Mouse (Mus musculus) MEL (cell line): ENCODE measurements at regions not wholly inside any gene's neighbourhood (a gene's known extent, or its start where the extent isn't known, plus 50 kb on each side); places are given as distances from the start of the nearest gene placed in this dataset.

Experiments used
- DNase-seq: peaks from one replicate; pipeline ENCODE4 v3.0.0; 2011; ENCODE audit warnings: low read depth, low spot score
- H3K27ac ChIP-seq: 2 replicates; pipeline ENCODE4 v1.5.1; 2012; ENCODE audit warnings: low read depth, mild to moderate bottlenecking, control low read depth, low read length, moderate library complexity; ENCODE audit not compliant: control insufficient read depth
- H3K27me3 ChIP-seq, 2 experiments: fragments of 150-350 bp in 1 of 2; sonication (generic) in 1 of 2; 2 replicates each; pipeline ENCODE4 v1.6.1; 2012; ENCODE audit warnings: low read length in 2 of 2, mild to moderate bottlenecking in 2 of 2, improper control_type of control experiment in 1 of 2, moderate library complexity in 1 of 2; ENCODE audit not compliant: insufficient read depth in 2 of 2, control insufficient read depth in 1 of 2
- H3K36me3 ChIP-seq, 2 experiments: 2 replicates each; pipeline ENCODE4 v1.6.1; 2012 to 2014; ENCODE audit warnings: low read length in 2 of 2, improper control_type of control experiment in 1 of 2, inconsistent platforms in 1 of 2, mild to moderate bottlenecking in 1 of 2; ENCODE audit not compliant: insufficient read depth in 2 of 2, control insufficient read depth in 1 of 2
- H3K4me1 ChIP-seq, 2 experiments: fragments of 150-350 bp in 1 of 2; sonication (generic) in 1 of 2; 2 replicates each; pipeline ENCODE4 v1.6.1; 2012; ENCODE audit warnings: low read length in 2 of 2, improper control_type of control experiment in 1 of 2, mild to moderate bottlenecking in 1 of 2; ENCODE audit not compliant: insufficient read depth in 2 of 2, control insufficient read depth in 1 of 2
- H3K4me3 ChIP-seq, 2 experiments: fragments of 150-350 bp in 1 of 2; sonication (generic) in 1 of 2; 2 replicates each; pipeline ENCODE4 v1.5.1; 2012; ENCODE audit warnings: low read depth in 2 of 2, low read length in 2 of 2, mild to moderate bottlenecking in 2 of 2, moderate library complexity in 2 of 2, control low read depth in 1 of 2, improper control_type of control experiment in 1 of 2; ENCODE audit not compliant: control insufficient read depth in 1 of 2, insufficient read depth in 1 of 2
- H3K79me2 ChIP-seq: 2 replicates; pipeline ENCODE4 v1.6.1; 2012; ENCODE audit warnings: mild to moderate bottlenecking, low read length, moderate library complexity; ENCODE audit not compliant: control insufficient read depth, poor library complexity, insufficient read depth
- H3K9ac ChIP-seq: 2 replicates; pipeline ENCODE4 v1.6.1; 2012; ENCODE audit warnings: low read depth, mild to moderate bottlenecking, control low read depth, low read length, moderate library complexity; ENCODE audit not compliant: control insufficient read depth, poor library complexity, severe bottlenecking
- H3K9me3 ChIP-seq: fragments of 150-350 bp; sonication (generic); replicated peaks from 2 replicates; pipeline ENCODE4 v1.6.1; 2012; ENCODE audit warnings: mild to moderate bottlenecking, low read length, improper control_type of control experiment, moderate library complexity; ENCODE audit not compliant: insufficient read depth
- CTCF ChIP-seq, 3 experiments: IDR thresholded peaks in 2 of 3; conservative IDR thresholded peaks in 1 of 3; 2 replicates each; pipeline ENCODE4 v1.5.1; 2011 to 2012; ENCODE audit warnings: low read length in 3 of 3, low read depth in 2 of 3, mild to moderate bottlenecking in 2 of 3, improper control_type of control experiment in 1 of 3, inconsistent platforms in 1 of 3, mixed read lengths in 1 of 3, moderate library complexity in 1 of 3; ENCODE audit not compliant: control insufficient read depth in 1 of 3, insufficient read depth in 1 of 3, poor library complexity in 1 of 3, severe bottlenecking in 1 of 3
- E2F4 ChIP-seq: IDR thresholded peaks from 2 replicates; pipeline ENCODE4 v1.6.1; 2011; ENCODE audit warnings: low read depth, low read length, improper control_type of control experiment, borderline replicate concordance
- EP300 ChIP-seq, 2 experiments: IDR thresholded peaks; 2 replicates each; pipeline ENCODE4 v1.6.1; 2011; ENCODE audit warnings: improper control_type of control experiment in 2 of 2, low read length in 2 of 2, low read depth in 1 of 2, mild to moderate bottlenecking in 1 of 2
- ETS1 ChIP-seq: IDR thresholded peaks from 2 replicates; pipeline ENCODE4 v1.6.1; 2012; ENCODE audit warnings: low read depth, mild to moderate bottlenecking, inconsistent platforms, low read length, improper control_type of control experiment, moderate library complexity
- GATA1 ChIP-seq: IDR thresholded peaks from 2 replicates; pipeline ENCODE4 v1.6.1; 2011; ENCODE audit warnings: low read depth, low read length, improper control_type of control experiment
- MEF2A ChIP-seq: IDR thresholded peaks from 2 replicates; pipeline ENCODE4 v1.6.1; 2014; ENCODE audit warnings: low read depth, mild to moderate bottlenecking, inconsistent platforms, low read length, improper control_type of control experiment; ENCODE audit not compliant: poor library complexity, insufficient replicate concordance, severe bottlenecking; ENCODE audit errors: extremely low read depth
- POLR2AphosphoS2 ChIP-seq: IDR thresholded peaks from 2 replicates; pipeline ENCODE4 v1.6.1; 2011; ENCODE audit warnings: low read length, improper control_type of control experiment
- RAD21 ChIP-seq: IDR thresholded peaks from 2 replicates; pipeline ENCODE4 v1.6.1; 2011; ENCODE audit warnings: mild to moderate bottlenecking, low read depth, low read length, improper control_type of control experiment
- RCOR1 ChIP-seq: IDR thresholded peaks from 2 replicates; pipeline ENCODE4 v1.6.1; 2012; ENCODE audit warnings: low read depth, mild to moderate bottlenecking, inconsistent platforms, low read length, improper control_type of control experiment
- SMC3 ChIP-seq: IDR thresholded peaks from 2 replicates; pipeline ENCODE4 v1.6.1; 2011; ENCODE audit warnings: low read depth, low read length, improper control_type of control experiment
- TBP ChIP-seq: IDR thresholded peaks from 2 replicates; pipeline ENCODE4 v1.8.0; 2011; ENCODE audit warnings: low read depth, low read length, improper control_type of control experiment
- UBTF ChIP-seq: IDR thresholded peaks from 2 replicates; pipeline ENCODE4 v1.6.1; 2012; ENCODE audit warnings: low read depth, mild to moderate bottlenecking, inconsistent platforms, low read length, improper control_type of control experiment, moderate library complexity, borderline replicate concordance; ENCODE audit not compliant: insufficient read depth
- USF2 ChIP-seq, 2 experiments: IDR thresholded peaks; 2 replicates each; pipeline ENCODE4 v1.6.1; 2011 to 2012; ENCODE audit warnings: improper control_type of control experiment in 2 of 2, low read length in 2 of 2, borderline replicate concordance in 1 of 2, inconsistent platforms in 1 of 2, low read depth in 1 of 2, mild to moderate bottlenecking in 1 of 2; ENCODE audit not compliant: insufficient read depth in 1 of 2
- ZC3H11A ChIP-seq: IDR thresholded peaks from 2 replicates; pipeline ENCODE4 v1.6.1; 2012; ENCODE audit warnings: low read depth, mild to moderate bottlenecking, inconsistent platforms, low read length, improper control_type of control experiment
- ZNF384 ChIP-seq: IDR thresholded peaks from 2 replicates; pipeline ENCODE4 v1.6.1; 2012; ENCODE audit warnings: low read depth, mild to moderate bottlenecking, inconsistent platforms, low read length, improper control_type of control experiment

DNA sequence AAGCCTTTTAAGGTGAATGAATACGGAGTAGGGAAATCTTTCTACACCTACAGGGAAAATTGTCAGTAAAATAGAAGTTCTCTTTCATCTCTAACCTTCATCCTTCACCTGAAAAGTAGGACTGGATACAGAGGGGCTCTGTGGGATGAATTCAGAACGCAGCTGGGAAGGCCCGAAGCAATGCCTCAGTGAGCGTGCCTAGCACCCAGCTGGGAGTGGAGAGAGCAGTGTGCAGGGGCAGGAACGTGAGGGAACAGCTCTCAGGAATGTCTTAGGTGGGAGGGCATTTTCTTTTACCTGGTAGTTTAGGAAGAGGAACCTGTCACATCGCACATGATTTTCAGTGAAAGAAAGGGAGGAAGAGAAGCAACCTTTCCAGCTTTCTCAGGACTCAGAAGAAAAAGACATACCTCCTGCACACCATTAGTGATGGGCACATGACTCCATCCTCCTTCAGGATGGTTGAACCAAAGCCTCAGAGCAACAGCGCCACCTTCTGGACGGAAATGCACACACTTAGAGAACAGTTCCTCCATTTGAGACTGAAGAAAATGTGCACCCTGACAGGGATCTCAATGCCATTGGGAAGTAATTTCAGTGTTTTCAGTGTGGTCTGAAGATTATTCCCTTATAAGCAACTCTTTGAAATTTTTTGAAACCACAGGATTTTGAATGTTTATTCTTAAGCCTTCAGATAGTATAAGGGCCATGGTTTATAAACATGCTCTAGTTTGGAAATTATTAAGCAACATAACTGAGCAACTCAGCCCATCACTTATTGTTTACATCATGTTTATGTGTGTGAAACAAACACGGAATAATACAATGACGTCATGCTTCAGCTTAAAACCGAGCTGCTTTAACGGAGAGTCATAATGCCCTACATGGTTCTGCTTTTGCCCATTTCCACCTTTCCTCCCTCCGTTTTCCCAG lies 68.9 kb downstream of the AI429214 start:
- Histone ChIP-seq H3K36me3 (no peaks in the 10 kb centered on the region), H3K9me3 (no peaks in the 10 kb centered on the region), H3K79me2 (no peaks in the 10 kb centered on the region), H3K4me1 (no peaks in the 10 kb centered on the region), H3K9ac (no peak overlapping the region), H3K27ac (no peak overlapping the region), H3K27me3 (no peaks in the 10 kb centered on the region), H3K4me3 (no peak overlapping the region)
- TF ChIP-seq ZC3H11A (no peak), ZNF384 (no peak), EP300 (IDR thresholded peaks at IDR 0.05; ENCODE audit: low read depth in 1 of 2, low read length in 2 of 2) (no peak), UBTF (no peak), GATA1 (no peak), CTCF (IDR thresholded peaks at IDR 0.05 in 2 of 3, conservative IDR thresholded peaks at IDR 0.05 in 1 of 3; ENCODE audit: control insufficient read depth in 1 of 3, insufficient read depth in 1 of 3, low read depth in 2 of 3, low read length in 3 of 3, poor library complexity in 1 of 3, severe bottlenecking in 1 of 3) (peak; percentile 46 to 55 (median 48)), RCOR1 (no peak), MEF2A (no peak), E2F4 (no peak), RAD21 (peak; percentile 19), SMC3 (peak; percentile 15; the same call in 1 of the 2 replicates), ETS1 (no peak)
- peak; percentile 28 for DNase-seq

DNA sequence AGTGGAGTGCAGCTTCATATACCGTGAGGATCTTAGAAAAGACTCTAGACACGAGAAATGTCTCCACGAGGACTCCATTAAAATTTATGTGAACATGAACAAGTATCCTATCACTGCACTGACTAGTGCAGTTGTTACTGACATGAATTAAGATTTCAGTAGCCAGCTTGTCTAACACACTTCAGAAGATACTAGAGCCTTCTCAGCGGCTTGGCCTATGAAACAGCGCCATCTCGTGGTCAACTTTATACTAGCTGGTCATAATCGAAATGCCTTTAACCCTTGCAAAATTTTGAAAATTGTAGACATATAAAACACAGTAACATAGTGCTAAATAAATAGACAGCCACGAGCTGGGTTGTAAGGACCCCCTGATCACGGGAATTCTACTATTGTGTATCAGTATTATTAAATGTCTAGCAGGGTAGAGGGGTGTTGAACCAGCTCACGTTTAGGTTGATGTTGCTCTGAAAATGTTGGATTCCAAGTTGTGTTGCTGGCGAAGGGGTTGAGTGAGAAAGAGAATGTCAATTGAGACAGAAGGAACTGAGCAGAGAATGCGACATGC lies 70.4 kb downstream of the AI429214 start:
- H3K4me1 ChIP-seq = no peaks in the 10 kb centered on the region
- H3K27ac ChIP-seq = no peak overlapping the region
- no peaks in the 10 kb centered on the region for H3K36me3 ChIP-seq
- H3K4me3 ChIP-seq = no peak overlapping the region
- no peaks in the 10 kb centered on the region for H3K27me3 ChIP-seq
- TF ChIP-seq USF2 (IDR thresholded peaks at IDR 0.05; ENCODE audit: borderline replicate concordance in 1 of 2, insufficient read depth in 1 of 2, low read depth in 1 of 2, low read length in 2 of 2) (no peak), ZC3H11A (peak; percentile 35), CTCF (IDR thresholded peaks at IDR 0.05 in 2 of 3, conservative IDR thresholded peaks at IDR 0.05 in 1 of 3; ENCODE audit: control insufficient read depth in 1 of 3, insufficient read depth in 1 of 3, low read depth in 2 of 3, low read length in 3 of 3, poor library complexity in 1 of 3, severe bottlenecking in 1 of 3) (peak; percentile 48 to 73 (median 67)), RAD21 (peak; percentile 72), POLR2AphosphoS2 (no peak), TBP (no peak), SMC3 (peak; percentile 67)
- no peak overlapping the region for H3K9ac ChIP-seq
- no peaks in the 10 kb centered on the region for H3K9me3 ChIP-seq
- no peaks in the 10 kb centered on the region for H3K79me2 ChIP-seq
- DNase-seq = peak; percentile 49
